Mouse (Mus musculus): ENCODE measurements around the gene Me1. TPM values are rescaled to one million over a fixed set of nuclear protein-coding genes. Genes with fewer than 3 reads are reported as not detected.

Gene Me1
- polyA plus RNA-seq, 1 experiment from 2014 or later, result 171 TPM

- no peaks in the 10 kb centered on the region for H3K9me3 ChIP-seq (ENCODE audit: control insufficient read depth, low read length)
- H3K4me2 ChIP-seq (replicated peaks; ENCODE audit: low read depth), result no peak overlapping the region
- WGBS, result 46% methylated on average over 2 of the region's 2 CpGs
- H3K27me3 ChIP-seq (ENCODE audit: control insufficient read depth, insufficient read depth, low read length), result no peaks in the 10 kb centered on the region
- TF ChIP-seq EP300 (optimal IDR thresholded peaks at IDR 0.05) (no peak), CTCF (IDR thresholded peaks at IDR 0.05; ENCODE audit: low read depth) (no peak)
- no peak overlapping the region for H3K27ac ChIP-seq (replicated peaks)
- ATAC-seq (ENCODE audit: low FRiP score, low TSS enrichment) (no peak), DNase-seq (ENCODE audit: low spot score) (no peak)
- H3K4me3 ChIP-seq (ENCODE audit: low read depth, low read length), result no peak overlapping the region
- H3K4me1 ChIP-seq (replicated peaks; ENCODE audit: control insufficient read depth, insufficient read depth), result no peaks in the 10 kb centered on the region
- H3K36me3 ChIP-seq (ENCODE audit: control insufficient read depth, insufficient read depth, low read length), result no peaks in the 10 kb centered on the region
- no peak overlapping the region for H3K9ac ChIP-seq (ENCODE audit: low read length)
These were observed 20.8 kb upstream of the Me1 start for GRCm38 (mm10) chr9:86716540-86716939.

GRCm38 (mm10) chr9:86714089-86714488, 18.3 kb upstream of the Me1 start:
- no peaks in the 10 kb centered on the region for H3K36me3 ChIP-seq (ENCODE audit: control insufficient read depth, insufficient read depth, low read length)
- WGBS, result 89% methylated on average over 3 of the region's 3 CpGs
- no peak overlapping the region for H3K9ac ChIP-seq (ENCODE audit: low read length)
- no peaks in the 10 kb centered on the region for H3K27me3 ChIP-seq (ENCODE audit: control insufficient read depth, insufficient read depth, low read length)
- H3K4me2 ChIP-seq (replicated peaks; ENCODE audit: low read depth), result no peak overlapping the region
- no peaks in the 10 kb centered on the region for H3K4me1 ChIP-seq (replicated peaks; ENCODE audit: control insufficient read depth, insufficient read depth)
- H3K9me3 ChIP-seq (ENCODE audit: control insufficient read depth, low read length), result no peaks in the 10 kb centered on the region
- ATAC-seq (ENCODE audit: low FRiP score, low TSS enrichment) (no peak), DNase-seq (ENCODE audit: low spot score) (no peak)
- H3K4me3 ChIP-seq (ENCODE audit: low read depth, low read length), result no peak overlapping the region
- no peak for TF ChIP-seq EP300 (optimal IDR thresholded peaks at IDR 0.05)
- no peak for TF ChIP-seq CTCF (IDR thresholded peaks at IDR 0.05; ENCODE audit: low read depth)
- H3K27ac ChIP-seq (replicated peaks), result no peak overlapping the region

- H3K9ac ChIP-seq (ENCODE audit: low read length), result no peak overlapping the region
- H3K36me3 ChIP-seq (ENCODE audit: control insufficient read depth, insufficient read depth, low read length), result no peaks in the 10 kb centered on the region
- ATAC-seq (ENCODE audit: low FRiP score, low TSS enrichment) (no peak), DNase-seq (ENCODE audit: low spot score) (no peak)
- TF ChIP-seq CTCF (IDR thresholded peaks at IDR 0.05; ENCODE audit: low read depth) (no peak), EP300 (optimal IDR thresholded peaks at IDR 0.05) (no peak)
- no peak overlapping the region for H3K4me2 ChIP-seq (replicated peaks; ENCODE audit: low read depth)
- no peak overlapping the region for H3K27ac ChIP-seq (replicated peaks)
- H3K27me3 ChIP-seq (ENCODE audit: control insufficient read depth, insufficient read depth, low read length), result no peaks in the 10 kb centered on the region
- H3K9me3 ChIP-seq (ENCODE audit: control insufficient read depth, low read length), result no peaks in the 10 kb centered on the region
- no peak overlapping the region for H3K4me3 ChIP-seq (ENCODE audit: low read depth, low read length)
- WGBS, result 74% methylated on average over 2 of the region's 2 CpGs
- no peaks in the 10 kb centered on the region for H3K4me1 ChIP-seq (replicated peaks; ENCODE audit: control insufficient read depth, insufficient read depth)
These were observed 16.9 kb upstream of the Me1 start for GRCm38 (mm10) chr9:86712648-86713047.

- Histone ChIP-seq H3K9me3 (ENCODE audit: control insufficient read depth, low read length) (no peaks in the 10 kb centered on the region), H3K4me3 (ENCODE audit: low read depth, low read length) (no peak overlapping the region), H3K36me3 (ENCODE audit: control insufficient read depth, insufficient read depth, low read length) (no peaks in the 10 kb centered on the region), H3K4me1 (replicated peaks; ENCODE audit: control insufficient read depth, insufficient read depth) (no peaks in the 10 kb centered on the region), H3K27me3 (ENCODE audit: control insufficient read depth, insufficient read depth, low read length) (no peaks in the 10 kb centered on the region), H3K27ac (replicated peaks) (no peak overlapping the region), H3K4me2 (replicated peaks; ENCODE audit: low read depth) (no peak overlapping the region), H3K9ac (ENCODE audit: low read length) (no peak overlapping the region)
- TF ChIP-seq CTCF (IDR thresholded peaks at IDR 0.05; ENCODE audit: low read depth) (no peak), EP300 (optimal IDR thresholded peaks at IDR 0.05) (no peak)
- no peak for DNase-seq (ENCODE audit: low spot score)
- no peak for ATAC-seq (ENCODE audit: low FRiP score, low TSS enrichment)
- 50% methylated on average over 2 of the region's 2 CpGs for WGBS
These were observed 14.4 kb upstream of the Me1 start for GRCm38 (mm10) chr9:86710091-86710634.

- ATAC-seq (ENCODE audit: low FRiP score, low TSS enrichment), result no peak
- Histone ChIP-seq H3K4me3 (ENCODE audit: low read depth, low read length) (no peak overlapping the region), H3K4me2 (replicated peaks; ENCODE audit: low read depth) (no peak overlapping the region), H3K27me3 (ENCODE audit: control insufficient read depth, insufficient read depth, low read length) (no peaks in the 10 kb centered on the region), H3K27ac (replicated peaks) (no peak overlapping the region), H3K4me1 (replicated peaks; ENCODE audit: control insufficient read depth, insufficient read depth) (no peaks in the 10 kb centered on the region), H3K9ac (ENCODE audit: low read length) (no peak overlapping the region), H3K36me3 (ENCODE audit: control insufficient read depth, insufficient read depth, low read length) (no peaks in the 10 kb centered on the region), H3K9me3 (ENCODE audit: control insufficient read depth, low read length) (no peaks in the 10 kb centered on the region)
- TF ChIP-seq EP300 (optimal IDR thresholded peaks at IDR 0.05) (no peak), CTCF (IDR thresholded peaks at IDR 0.05; ENCODE audit: low read depth) (no peak)
- WGBS, result 56% methylated on average over 6 of the region's 6 CpGs
- DNase-seq (ENCODE audit: low spot score), result no peak
These were observed 13.2 kb upstream of the Me1 start for GRCm38 (mm10) chr9:86708921-86709320.

- no peak for DNase-seq (ENCODE audit: low spot score)
- no peak overlapping the region for H3K4me3 ChIP-seq (ENCODE audit: low read depth, low read length)
- no peak overlapping the region for H3K4me2 ChIP-seq (replicated peaks; ENCODE audit: low read depth)
- H3K9ac ChIP-seq (ENCODE audit: low read length), result no peak overlapping the region
- TF ChIP-seq EP300 (optimal IDR thresholded peaks at IDR 0.05) (no peak), CTCF (IDR thresholded peaks at IDR 0.05; ENCODE audit: low read depth) (no peak)
- H3K36me3 ChIP-seq (ENCODE audit: control insufficient read depth, insufficient read depth, low read length), result no peaks in the 10 kb centered on the region
- no peaks in the 10 kb centered on the region for H3K4me1 ChIP-seq (replicated peaks; ENCODE audit: control insufficient read depth, insufficient read depth)
- H3K27me3 ChIP-seq (ENCODE audit: control insufficient read depth, insufficient read depth, low read length), result no peaks in the 10 kb centered on the region
- no peaks in the 10 kb centered on the region for H3K9me3 ChIP-seq (ENCODE audit: control insufficient read depth, low read length)
- H3K27ac ChIP-seq (replicated peaks), result no peak overlapping the region
- ATAC-seq (ENCODE audit: low FRiP score, low TSS enrichment), result no peak
- WGBS, result 44% methylated on average over 1 of the region's 1 CpGs
These were observed 11.7 kb upstream of the Me1 start for GRCm38 (mm10) chr9:86707431-86707830.

Data from stomach, postnatal 0 days (tissue).